Mouse (Mus musculus) heart, embryonic 13.5 days (tissue): ENCODE data around the gene Serpina3n. TPM values are rescaled to one million over a fixed set of nuclear protein-coding genes. Genes with fewer than 3 reads are reported as not detected.
A peak's percentile ranks its signal among the peaks of the same experiment; 100 is the strongest.
"Not testable (repeated sequence)": the region's sequence is repeated elsewhere in the genome, so short reads cannot be mapped to it uniquely, and the experiment has no call there.

Experiments used
- ATAC-seq: fragments of 200-750 bp; cut with Nextera tagmentation; 2 replicates; pipeline ENCODE4 v1.8.0; 2017; ENCODE audit warnings: moderate TSS enrichment; ENCODE audit not compliant: insufficient number of reproducible peaks, low FRiP score, low TSS enrichment; ENCODE audit errors: extremely low read depth
- H3K27ac ChIP-seq: fragments of 300-500 bp; sonication (generic); replicated peaks from 2 replicates; pipeline ENCODE4 v1.5.1; 2015; ENCODE audit warnings: moderate library complexity, mild to moderate bottlenecking, inconsistent platforms
- H3K27me3 ChIP-seq: fragments of 300-500 bp; sonication (generic); replicated peaks from 2 replicates; pipeline ENCODE4 v1.6.1; 2015; ENCODE audit warnings: mild to moderate bottlenecking, inconsistent platforms
- H3K36me3 ChIP-seq: fragments of 300-500 bp; sonication (generic); 2 replicates; pipeline ENCODE4 v1.6.1; 2015; ENCODE audit warnings: mild to moderate bottlenecking, inconsistent platforms
- H3K4me1 ChIP-seq: fragments of 300-500 bp; sonication (generic); 2 replicates; pipeline ENCODE4 v1.6.1; 2015; ENCODE audit warnings: inconsistent platforms
- H3K4me2 ChIP-seq: fragments of 300-500 bp; sonication (generic); 2 replicates; pipeline ENCODE4 v1.6.1; 2015; ENCODE audit warnings: inconsistent platforms, mild to moderate bottlenecking, moderate library complexity
- H3K4me3 ChIP-seq: fragments of 300-500 bp; sonication (generic); 2 replicates; pipeline ENCODE4 v1.5.1; 2015; ENCODE audit warnings: moderate library complexity, mild to moderate bottlenecking, inconsistent platforms
- H3K9ac ChIP-seq: fragments of 300-500 bp; sonication (generic); 2 replicates; pipeline ENCODE4 v1.6.1; 2015; ENCODE audit warnings: inconsistent platforms, mild to moderate bottlenecking, moderate library complexity
- H3K9me3 ChIP-seq: fragments of 300-500 bp; sonication (generic); 2 replicates; pipeline ENCODE4 v1.6.1; 2016; ENCODE audit warnings: inconsistent platforms
- WGBS: fragments of 180-500 bp; shearing (Covaris S2); methylation state at CpG from one replicate; pipeline ENCODE4 v1.1.7; 2015; ENCODE audit warnings: mixed read lengths; 5-methylcytosine and 5-hydroxymethylcytosine counted together
- polyA plus RNA-seq: library from polyadenylated mRNA; unstranded; fragments of >200 nt; fragmentation: Nextera tagmentation; extraction: Ambion mirVana; gene quantifications from 2 replicates; pipeline ENCODE4 v1.2.1, GENCODE M21; 2015

Serpina3n gene
- polyA plus RNA-seq, 1 experiment from 2014 or later = 0.64 TPM

GRCm38 (mm10) chr12:104433951-104434735, 27.6 kb downstream of the Serpina3n start:
- H3K4me1 ChIP-seq = no peaks in the 10 kb centered on the region
- H3K4me3 ChIP-seq = no peak overlapping the region
- no peak for ATAC-seq
- H3K4me2 ChIP-seq = no peak overlapping the region
- H3K9me3 ChIP-seq = no peaks in the 10 kb centered on the region
- peaks cover 30% of the 10 kb centered on the region for H3K27me3 ChIP-seq
- no peak overlapping the region for H3K9ac ChIP-seq
- WGBS = 76% methylated on average over 20 of the region's 20 CpGs
- H3K27ac ChIP-seq = no peak overlapping the region
- H3K36me3 ChIP-seq = no peaks in the 10 kb centered on the region

DNA sequence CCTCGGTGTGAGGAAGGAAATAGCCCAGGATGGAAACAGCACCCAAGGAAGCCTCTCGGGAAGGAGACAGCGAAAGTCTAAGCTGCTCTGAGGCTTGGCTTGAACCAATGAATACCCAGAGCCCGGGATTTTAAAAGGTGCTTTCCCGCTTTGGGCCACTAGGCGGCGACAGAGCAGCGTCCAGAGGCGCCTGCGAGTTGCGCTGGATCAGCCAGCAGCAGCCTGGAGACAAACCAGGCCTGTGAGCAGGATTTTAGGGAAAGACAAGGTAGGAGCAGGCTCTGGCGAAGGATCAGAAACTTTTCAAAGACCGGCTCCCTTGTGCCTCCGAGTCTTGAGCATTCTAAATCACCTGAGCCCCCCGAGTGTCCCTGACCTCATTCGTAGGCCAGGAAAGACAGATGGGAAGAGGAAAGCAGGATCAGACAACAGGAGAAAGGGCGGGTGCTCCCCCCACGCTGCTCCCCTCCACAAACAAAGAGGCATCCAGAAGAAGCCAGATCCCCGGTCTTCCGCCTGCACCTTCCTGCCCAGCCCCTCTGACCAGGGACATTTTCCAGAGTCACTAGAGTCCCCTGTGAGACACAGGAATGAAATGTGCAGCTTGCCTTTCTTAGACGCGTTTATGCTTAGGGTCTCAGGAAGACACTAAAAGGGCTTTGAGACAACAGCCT, 33.7 kb downstream of the Serpina3n start:
- Histone ChIP-seq H3K4me3 (no peak overlapping the region), H3K36me3 (no peaks in the 10 kb centered on the region), H3K9ac (peak overlapping the region; percentile 54; the same call in 1 of the 2 replicates), H3K27ac (no peak overlapping the region), H3K9me3 (no peaks in the 10 kb centered on the region), H3K4me1 (peaks cover 7% of the 10 kb centered on the region), H3K4me2 (0 out of 2 replicates have a peak overlapping the region, but pooled peaks have one; percentile 3), H3K27me3 (peaks cover 42% of the 10 kb centered on the region)
- 10% methylated on average over 22 of the region's 22 CpGs for WGBS
- ATAC-seq = no peak

DNA sequence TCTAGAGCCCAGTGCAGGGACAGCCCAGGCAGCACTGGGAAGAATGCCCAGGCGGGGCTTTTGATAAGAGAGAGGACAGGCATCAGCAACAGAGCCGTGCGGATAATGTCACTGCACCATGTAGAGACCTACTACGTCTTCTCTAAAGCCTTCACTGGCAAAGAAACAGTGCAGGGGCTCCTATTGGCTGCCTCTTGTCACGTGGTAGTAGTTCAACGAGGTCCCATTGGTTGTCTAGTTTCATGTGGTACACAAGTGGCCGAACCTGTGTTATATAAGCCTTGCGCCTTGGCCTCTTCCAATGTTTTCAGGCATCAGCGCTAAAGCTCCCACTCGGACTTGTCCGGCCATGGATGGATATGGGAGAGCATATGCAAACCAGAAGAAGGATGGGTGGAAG, 37.2 kb downstream of the Serpina3n start:
- peaks cover 7% of the 10 kb centered on the region for H3K4me1 ChIP-seq
- 67% methylated on average over 11 of the region's 11 CpGs for WGBS

GRCm38 (mm10) chr12:104447056-104447455, 40.5 kb downstream of the Serpina3n start:
- not testable (repeated sequence) for H3K9ac ChIP-seq, H3K4me1 ChIP-seq, H3K36me3 ChIP-seq, H3K9me3 ChIP-seq, H3K4me2 ChIP-seq, ATAC-seq, H3K27ac ChIP-seq, H3K4me3 ChIP-seq
- 76% methylated on average over 25 of the region's 25 CpGs for whole genome bisulfite sequencing
- peaks cover 38% of the 10 kb centered on the region for H3K27me3 ChIP-seq

More for the DNA sequence above, 37.2 kb downstream of the Serpina3n start:
- H3K4me2 ChIP-seq = no peak overlapping the region
- H3K4me3 ChIP-seq = no peak overlapping the region
- no peak overlapping the region for H3K9ac ChIP-seq
- ATAC-seq = no peak
- no peak overlapping the region for H3K27ac ChIP-seq
- no peaks in the 10 kb centered on the region for H3K9me3 ChIP-seq
- no peaks in the 10 kb centered on the region for H3K36me3 ChIP-seq
- H3K27me3 ChIP-seq = peaks cover 40% of the 10 kb centered on the region

GRCm38 (mm10) chr12:104448099-104448498, 41.6 kb downstream of the Serpina3n start:
- no peaks in the 10 kb centered on the region for H3K9me3 ChIP-seq
- peaks cover 47% of the 10 kb centered on the region for H3K27me3 ChIP-seq
- ATAC-seq = no peak
- no peak overlapping the region for H3K27ac ChIP-seq
- no peak overlapping the region for H3K9ac ChIP-seq
- 32% methylated on average over 13 of the region's 13 CpGs for WGBS
- no peaks in the 10 kb centered on the region for H3K36me3 ChIP-seq
- H3K4me3 ChIP-seq = 0 out of 2 replicates have a peak overlapping the region, but pooled peaks have one; percentile 10
- peak overlapping the region; percentile 43 for H3K4me2 ChIP-seq
- peaks cover 4% of the 10 kb centered on the region; the same call in 1 of the 2 replicates for H3K4me1 ChIP-seq

GRCm38 (mm10) chr12:104450257-104450656, 43.7 kb downstream of the Serpina3n start:
- Histone ChIP-seq H3K9me3 (peaks cover under 1% of the 10 kb centered on the region), H3K27me3 (peaks cover 63% of the 10 kb centered on the region), H3K4me1 (no peaks in the 10 kb centered on the region), H3K4me2 (no peak overlapping the region), H3K36me3 (no peaks in the 10 kb centered on the region), H3K27ac (no peak overlapping the region), H3K4me3 (no peak overlapping the region), H3K9ac (no peak overlapping the region)
- no peak for ATAC-seq
- 63% methylated on average over 10 of the region's 10 CpGs for WGBS

GRCm38 (mm10) chr12:104453002-104453401, 46.5 kb downstream of the Serpina3n start:
- Histone ChIP-seq H3K4me2 (no peak overlapping the region), H3K9ac (no peak overlapping the region), H3K27ac (no peak overlapping the region), H3K36me3 (no peaks in the 10 kb centered on the region), H3K4me1 (no peaks in the 10 kb centered on the region), H3K9me3 (peaks cover 4% of the 10 kb centered on the region), H3K4me3 (no peak overlapping the region), H3K27me3 (peaks cover 57% of the 10 kb centered on the region)
- WGBS = 48% methylated on average over 1 of the region's 1 CpGs
- ATAC-seq = no peak

GRCm38 (mm10) chr12:104459377-104459776, 52.8 kb downstream of the Serpina3n start:
- Histone ChIP-seq H3K27me3 (peaks cover 34% of the 10 kb centered on the region), H3K4me3 (no peak overlapping the region), H3K9me3 (peaks cover 4% of the 10 kb centered on the region), H3K27ac (no peak overlapping the region), H3K9ac (no peak overlapping the region), H3K4me2 (no peak overlapping the region), H3K36me3 (no peaks in the 10 kb centered on the region), H3K4me1 (no peaks in the 10 kb centered on the region)
- 51% methylated on average over 6 of the region's 6 CpGs for WGBS
- no peak for ATAC-seq

GRCm38 (mm10) chr12:104461372-104461771, 54.8 kb downstream of the Serpina3n start:
- Histone ChIP-seq H3K4me2 (no peak overlapping the region), H3K36me3 (no peaks in the 10 kb centered on the region), H3K9me3 (no peaks in the 10 kb centered on the region), H3K4me3 (no peak overlapping the region), H3K27ac (no peak overlapping the region), H3K4me1 (peaks cover 4% of the 10 kb centered on the region; the same call in 1 of the 2 replicates), H3K27me3 (peaks cover 32% of the 10 kb centered on the region), H3K9ac (no peak overlapping the region)
- no peak for ATAC-seq
- 34% methylated on average over 8 of the region's 8 CpGs for WGBS
